Mouse (Mus musculus): Measurements from ENCODE around the gene Zfp81.

DNA sequence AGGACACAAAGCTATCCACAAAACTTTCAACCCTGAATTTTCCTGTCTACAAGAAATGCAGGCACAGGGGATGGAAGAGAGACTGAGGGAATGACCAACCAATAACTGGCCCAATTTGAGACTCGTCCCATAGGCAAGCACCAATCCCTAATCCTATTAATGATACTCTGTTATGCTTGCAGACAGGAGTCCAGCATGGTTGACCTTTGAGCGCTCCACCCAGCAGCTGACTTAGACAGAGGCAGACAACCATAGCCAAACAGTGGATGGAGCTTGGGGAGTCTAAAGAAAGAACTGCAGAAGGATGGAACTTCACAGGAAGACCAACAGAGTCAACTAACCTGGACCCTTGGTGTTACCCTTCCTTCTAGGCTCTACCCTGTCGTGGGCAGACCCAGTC is 14.1 kb upstream of the Zfp81 start:
- TF ChIP-seq POLR2A (IDR thresholded peaks at IDR 0.05; ENCODE audit: borderline replicate concordance, control insufficient read depth, low read depth, low read length) (no peak), CTCF (IDR thresholded peaks at IDR 0.05; ENCODE audit: control insufficient read depth, insufficient read depth, low read length) (no peak)
